Mouse (Mus musculus) heart, postnatal 25 days (tissue): Measurements from ENCODE around the gene Alk. TPM values are rescaled to one million over a fixed set of nuclear protein-coding genes. Genes with fewer than 3 reads are reported as not detected.

ENCODE experiments used
- DNase-seq: peaks from one replicate; pipeline ENCODE4 v3.0.0; 2022; ENCODE audit warnings: low spot score
- intact Hi-C: fragments of 180-260 bp; cut with DNase I; formaldehyde crosslinking; loops from one replicate; pipeline ENCODE4 v1.15.1; 2025
- total RNA-seq, 2 experiments: library from RNA; stranded (reverse); gene quantifications; 2 replicates each; pipeline ENCODE4 v1.2.3; 2021

Alk gene
- total RNA-seq, 2 experiments from 2014 or later, result not detected

DNA sequence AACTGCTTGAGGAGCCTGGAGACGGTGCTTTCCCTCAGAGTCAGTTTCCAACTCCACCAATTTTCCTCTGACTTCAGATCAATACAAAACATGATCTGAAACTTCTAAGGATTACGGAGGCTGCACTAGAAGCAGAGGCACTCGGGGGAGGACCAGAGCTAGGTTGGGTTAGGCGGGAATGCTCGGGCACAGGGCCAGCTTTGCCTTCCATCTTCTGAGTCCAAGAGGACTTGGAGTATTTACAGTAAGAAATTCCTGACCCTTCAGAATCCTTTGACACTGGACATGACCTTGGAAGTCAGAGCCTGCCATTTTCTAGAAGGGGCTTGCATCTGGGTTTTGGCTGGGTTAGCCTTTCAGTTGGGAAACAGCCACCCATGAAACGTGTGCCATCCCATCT lies 536.3 kb downstream of the Alk start:
- no peak for DNase-seq
- intact Hi-C loops, result no loop called here

DNA sequence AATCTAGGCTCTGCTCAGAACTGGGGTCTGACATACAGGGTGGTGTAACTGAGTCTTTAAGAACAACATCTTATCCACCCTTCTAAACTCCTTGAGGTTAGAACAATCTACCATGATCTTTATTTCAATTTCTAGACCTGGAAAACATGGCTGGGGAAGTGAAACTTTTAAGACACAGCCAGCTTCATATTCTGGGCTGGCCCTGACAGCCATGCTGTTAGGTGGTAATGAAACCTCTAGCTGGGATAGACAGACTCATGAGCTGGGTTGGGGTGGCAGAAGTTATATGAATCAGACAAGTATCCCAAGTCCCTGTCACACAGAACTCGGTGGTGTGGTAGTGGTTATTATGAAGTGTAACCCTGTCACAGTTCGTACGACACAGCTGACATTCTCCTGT lies 541.4 kb downstream of the Alk start:
- DNase-seq, result no peak
- intact Hi-C loops, result no loop called here

DNA sequence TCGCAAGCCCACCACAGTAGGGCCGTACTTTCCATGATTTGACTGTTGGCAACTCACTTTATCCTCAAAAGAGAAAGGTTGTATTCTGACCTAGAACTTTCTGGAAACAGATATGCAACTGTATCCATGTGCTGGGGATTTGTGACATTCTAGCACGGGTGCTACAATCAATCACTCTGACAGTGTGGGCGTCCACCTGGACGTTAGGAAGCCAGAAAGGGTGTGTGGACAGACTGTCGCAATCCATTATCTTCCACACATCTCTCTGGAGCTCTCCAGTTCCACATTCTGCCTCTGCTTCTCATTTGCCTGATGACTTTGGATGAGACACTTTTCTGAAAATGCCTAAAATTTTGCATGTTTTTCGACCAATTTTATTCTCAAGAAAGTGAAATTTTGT lies 545.1 kb downstream of the Alk start:
- intact Hi-C loops, result no loop called here
- DNase-seq, result no peak

DNA sequence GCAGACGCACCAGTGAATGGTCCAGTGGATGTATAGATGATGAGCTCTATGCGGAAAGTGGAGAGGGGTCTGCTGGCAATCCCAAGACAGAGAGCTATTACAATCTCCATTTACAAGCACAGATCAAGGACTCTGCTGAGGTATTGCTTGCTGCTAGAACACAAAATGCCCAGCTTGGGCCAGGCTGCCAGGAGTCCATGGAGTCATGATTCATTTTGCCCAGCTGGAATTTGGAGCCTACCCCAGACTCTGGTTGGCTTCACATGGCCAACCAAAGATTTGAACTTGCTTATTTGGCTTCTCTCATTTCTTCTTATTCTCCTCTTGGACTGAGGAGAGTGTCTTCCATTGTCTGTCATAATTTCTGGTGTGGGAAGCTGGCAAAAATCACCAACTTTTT lies 558.8 kb downstream of the Alk start:
- DNase-seq, result no peak
- intact Hi-C loops, result no loop called here

DNA sequence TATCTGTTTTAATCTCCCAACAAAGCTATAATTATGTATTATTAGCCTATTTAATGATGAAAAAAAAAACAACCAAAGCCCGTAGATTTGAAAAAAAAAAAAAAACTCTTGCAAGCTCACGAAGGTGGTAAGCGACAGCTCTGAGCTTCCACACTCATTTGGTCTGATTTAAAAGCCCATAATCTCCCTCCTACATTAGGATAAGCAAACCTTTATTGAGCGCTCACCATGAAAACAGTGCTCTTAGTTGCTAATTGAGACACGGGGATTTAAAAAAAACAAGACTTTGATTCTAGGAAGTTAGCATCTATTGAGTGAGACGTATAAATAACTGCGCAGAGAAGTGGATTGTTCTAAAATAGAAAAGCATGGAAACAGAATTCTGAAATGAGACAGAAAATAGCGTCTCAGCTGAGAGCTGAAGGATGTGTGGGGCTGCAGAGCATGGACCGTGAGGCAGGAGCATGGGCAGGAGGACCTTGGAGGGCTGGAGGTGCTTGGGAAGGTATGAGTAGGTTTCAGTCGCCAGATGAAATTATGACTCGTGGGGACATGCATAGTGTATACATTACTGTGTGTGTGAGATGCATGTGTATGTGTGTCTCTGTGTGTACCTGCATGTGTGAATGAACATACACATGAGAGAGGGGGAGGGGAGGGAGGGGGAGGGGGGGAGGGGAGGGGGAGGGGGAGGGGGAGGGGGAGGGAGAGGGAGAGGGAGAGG lies 560.6 kb downstream of the Alk start:
- DNase-seq, result no peak
- intact Hi-C loops, result no loop called here

- intact Hi-C loops, result no loop called here
These were observed 561.3 kb downstream of the Alk start for GRCm38 (mm10) chr17:72043001-72043666.

GRCm38 (mm10) chr17:72039176-72039948 lies 565.1 kb downstream of the Alk start:
- intact Hi-C loops, result no loop called here
- DNase-seq, result no peak

More at GRCm38 (mm10) chr17:72043001-72043666, 561.3 kb downstream of the Alk start:
- DNase-seq, result peak; percentile 46

DNA sequence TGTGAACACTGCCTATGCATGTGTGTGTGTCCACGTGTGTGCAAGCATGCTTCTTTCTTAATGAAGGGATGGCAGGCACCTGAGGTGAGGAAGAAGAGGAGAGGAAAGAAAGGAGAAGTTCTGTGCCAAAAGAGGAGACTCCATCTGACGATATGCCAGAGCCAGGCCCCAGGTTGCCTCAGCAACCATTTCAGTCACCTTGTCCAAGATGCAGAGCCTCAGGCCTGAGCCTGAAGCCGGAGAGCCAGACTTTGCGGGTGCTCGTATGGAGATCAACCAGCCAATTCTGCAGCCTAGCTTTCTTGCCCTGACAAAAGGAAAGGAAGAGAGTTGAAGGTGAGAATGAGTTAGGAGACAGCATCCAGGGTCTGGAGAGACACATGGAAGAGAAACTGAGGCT lies 566.1 kb downstream of the Alk start:
- DNase-seq, result no peak
- intact Hi-C loops, result no loop called here

DNA sequence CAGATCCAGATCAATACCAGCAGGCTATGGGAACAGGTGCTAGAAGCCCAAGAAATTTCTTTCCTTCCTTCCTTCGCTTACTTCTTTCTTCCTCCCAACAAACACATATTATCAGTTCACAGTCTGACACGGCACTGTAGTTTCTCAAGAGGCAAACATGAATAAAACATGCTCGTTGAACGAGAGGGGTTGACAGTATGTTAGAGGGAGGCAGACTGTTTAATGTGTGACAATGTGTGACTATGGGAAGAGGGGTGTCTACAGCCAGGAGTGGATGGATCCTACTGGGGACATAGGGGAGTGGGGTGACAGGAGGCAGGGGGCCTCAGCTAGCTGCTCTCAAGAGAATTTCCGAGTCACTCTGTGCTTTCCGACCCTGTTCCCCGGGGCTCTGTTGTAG lies 573.8 kb downstream of the Alk start:
- intact Hi-C loops, result no loop called here
- DNase-seq, result no peak

GRCm38 (mm10) chr17:72023323-72023722 lies 581.1 kb downstream of the Alk start:
- intact Hi-C loops, result no loop called here
- DNase-seq, result no peak

DNA sequence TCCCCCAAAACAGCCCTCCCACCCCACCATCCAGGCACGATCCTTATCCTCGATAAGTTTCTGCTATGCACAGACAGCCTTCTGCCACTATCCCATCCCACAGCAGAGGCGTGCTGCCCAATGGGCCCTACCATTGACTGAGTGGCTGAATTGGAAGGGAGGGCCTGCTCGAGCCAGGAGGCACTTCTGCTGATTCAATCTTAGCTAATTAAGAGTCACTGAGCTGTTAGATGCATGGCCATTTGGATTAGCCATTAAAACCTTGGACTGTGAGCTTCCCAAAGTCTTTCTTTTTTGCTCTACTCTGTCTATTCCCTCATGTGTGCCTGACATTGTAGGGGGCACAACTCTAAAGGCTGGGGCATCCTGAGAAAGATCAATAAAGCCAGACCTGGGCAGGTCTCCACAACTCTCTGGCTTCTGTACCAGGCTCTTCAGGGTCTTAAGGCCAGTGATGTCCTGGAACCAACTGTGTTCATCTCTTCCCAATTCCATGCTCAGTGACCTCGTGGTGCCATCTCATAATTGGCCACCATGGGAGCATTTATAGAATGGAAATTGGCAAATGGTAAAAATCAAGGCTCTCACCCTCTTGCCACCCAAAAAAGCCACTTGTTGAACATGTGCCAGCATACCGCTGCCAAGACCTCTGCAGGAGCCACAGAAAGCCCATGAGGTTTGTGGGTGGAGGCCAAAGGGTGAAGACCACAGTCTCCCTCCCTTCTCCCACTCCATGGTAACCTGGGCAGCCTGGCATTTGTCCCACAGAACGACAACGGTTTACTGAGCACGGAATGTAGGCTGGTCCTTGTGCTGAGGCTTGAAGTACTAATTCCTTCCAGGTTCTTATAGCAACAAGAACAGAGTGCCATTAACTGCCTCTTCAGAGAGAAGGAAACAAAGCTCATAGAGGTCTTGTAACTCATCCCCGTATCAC lies 582.4 kb downstream of the Alk start:
- no peak for DNase-seq
- intact Hi-C loops, result no loop called here

GRCm38 (mm10) chr17:72017329-72017728 lies 587.1 kb downstream of the Alk start:
- DNase-seq, result no peak
- intact Hi-C loops, result no loop called here

DNA sequence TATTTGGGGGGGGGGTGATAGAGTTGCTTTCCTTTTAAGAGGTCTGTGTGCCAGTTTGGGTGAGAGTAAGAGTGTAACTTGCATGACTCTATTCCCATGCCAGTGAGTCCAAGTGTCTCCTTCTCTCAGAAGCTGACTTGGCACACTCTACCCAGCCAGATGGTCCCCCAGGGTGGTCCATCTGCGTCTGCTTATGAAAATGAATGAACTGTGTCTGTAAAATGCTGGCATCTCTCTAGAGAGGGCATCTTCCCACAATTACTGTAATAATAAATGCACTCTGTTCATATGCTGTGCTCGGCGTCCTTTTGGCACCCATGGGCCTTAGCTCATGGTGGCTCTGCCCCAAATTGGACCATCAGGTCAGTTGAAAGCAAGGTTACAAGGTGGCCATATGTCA lies 589.2 kb downstream of the Alk start:
- intact Hi-C loops, result no loop called here
- DNase-seq, result no peak

GRCm38 (mm10) chr17:72012775-72013174 lies 591.7 kb downstream of the Alk start:
- DNase-seq, result no peak
- intact Hi-C loops, result no loop called here

- intact Hi-C loops, result no loop called here
These were observed 594.6 kb downstream of the Alk start for GRCm38 (mm10) chr17:72009836-72010235.

DNA sequence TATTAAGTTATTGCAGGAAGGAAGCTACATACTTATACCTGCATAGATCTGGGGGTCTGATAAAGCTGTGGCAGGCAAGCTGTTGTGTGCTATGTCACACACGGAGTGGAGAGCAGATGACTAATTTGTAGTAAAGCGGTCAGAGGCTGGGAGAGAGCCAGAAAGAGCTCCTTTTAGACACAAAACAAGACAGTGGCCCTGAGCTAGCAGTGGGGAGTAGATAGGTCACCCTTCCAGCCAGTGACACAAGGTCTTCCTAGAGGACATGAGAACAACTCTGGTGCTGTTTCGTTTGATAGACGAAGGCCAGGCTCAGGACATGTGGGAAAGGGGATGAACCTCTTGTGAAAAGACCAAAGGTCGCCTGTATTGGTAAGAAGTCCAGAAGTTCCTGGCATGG lies 596.0 kb downstream of the Alk start:
- intact Hi-C loops, result no loop called here
- DNase-seq, result no peak

More at GRCm38 (mm10) chr17:72009836-72010235, 594.6 kb downstream of the Alk start:
- DNase-seq, result no peak

DNA sequence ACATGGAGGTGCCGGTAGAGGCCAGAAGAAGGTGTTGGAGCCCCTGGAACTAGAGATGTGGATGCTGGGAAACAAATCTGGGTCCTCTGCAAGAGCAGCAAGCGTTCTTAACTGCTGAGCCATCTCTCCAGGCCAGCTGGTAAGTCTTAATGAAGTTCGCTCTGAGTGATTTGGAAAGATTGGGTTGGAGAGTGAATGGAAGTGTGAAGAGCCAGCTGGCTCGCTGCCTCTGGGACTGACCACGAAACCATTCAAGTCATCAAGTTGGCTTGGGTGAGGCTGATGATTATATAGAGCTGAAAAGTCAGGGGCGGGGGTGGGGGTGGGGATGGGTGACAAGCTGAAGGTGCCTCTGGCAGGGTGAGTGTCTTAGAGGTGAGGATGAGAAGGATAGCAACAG lies 599.1 kb downstream of the Alk start:
- intact Hi-C loops, result no loop called here
- peak; percentile 7 for DNase-seq

- intact Hi-C loops, result no loop called here
- no peak for DNase-seq
These were observed 604.6 kb downstream of the Alk start for GRCm38 (mm10) chr17:71999527-72000482.

DNA sequence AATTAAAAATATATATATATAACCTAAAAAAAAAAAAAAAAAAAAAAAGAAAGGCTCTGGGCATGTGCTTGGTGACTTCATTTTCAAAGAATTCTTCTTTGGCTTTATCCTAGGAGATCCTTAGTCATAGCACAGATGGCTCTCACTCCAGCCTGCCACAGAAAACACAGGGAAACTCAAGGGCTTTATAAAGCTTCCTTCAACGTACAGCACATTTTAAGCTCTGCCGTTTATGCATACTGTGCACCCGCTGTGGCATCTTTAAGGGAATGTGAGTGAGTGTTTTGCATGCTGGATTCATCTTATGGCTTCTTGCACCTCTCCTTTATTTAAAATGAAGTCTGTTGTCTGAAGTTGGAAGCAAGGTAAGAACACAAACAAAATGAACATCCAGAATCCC lies 606.7 kb downstream of the Alk start:
- DNase-seq, result no peak
- intact Hi-C loops, result no loop called here
